Mouse (Mus musculus): ENCODE results near the gene Tjp2.
"Not testable (repeated sequence)": the region's sequence is repeated elsewhere in the genome, so short reads cannot be mapped to it uniquely, and the experiment has no call there.

The Tjp2 gene

GRCm38 (mm10) chr19:24221455-24221854 is 3.4 kb downstream of the Tjp2 start:
- no peak for DNase-seq (ENCODE audit: low read depth, low spot score)

- DNase-seq (ENCODE audit: low read depth, low spot score) = no peak
Observed at GRCm38 (mm10) chr19:24220795-24221445, 3.9 kb downstream of the Tjp2 start.

- DNase-seq (ENCODE audit: low read depth, low spot score) = no peak
Observed at GRCm38 (mm10) chr19:24219011-24219410, 5.8 kb downstream of the Tjp2 start.

GRCm38 (mm10) chr19:24218291-24218690 is 6.5 kb downstream of the Tjp2 start:
- DNase-seq (ENCODE audit: low read depth, low spot score) = no peak

- no peak for DNase-seq (ENCODE audit: low read depth, low spot score)
Observed at GRCm38 (mm10) chr19:24217851-24218250, 7.0 kb downstream of the Tjp2 start.

GRCm38 (mm10) chr19:24216771-24217170 is 8.1 kb downstream of the Tjp2 start:
- no peak for DNase-seq (ENCODE audit: low read depth, low spot score)

- DNase-seq (ENCODE audit: low read depth, low spot score) = no peak
Observed at GRCm38 (mm10) chr19:24214939-24215338, 9.9 kb downstream of the Tjp2 start.

- no peak for DNase-seq (ENCODE audit: low read depth, low spot score)
Observed at GRCm38 (mm10) chr19:24213299-24213698, 11.5 kb downstream of the Tjp2 start.

- no peak for DNase-seq (ENCODE audit: low read depth, low spot score)
Observed at GRCm38 (mm10) chr19:24212552-24213249, 12.1 kb downstream of the Tjp2 start.

- DNase-seq (ENCODE audit: low read depth, low spot score) = no peak
Observed at GRCm38 (mm10) chr19:24211168-24211567, 13.7 kb downstream of the Tjp2 start.

GRCm38 (mm10) chr19:24209516-24209915 is 15.3 kb downstream of the Tjp2 start:
- no peak for DNase-seq (ENCODE audit: low read depth, low spot score)

GRCm38 (mm10) chr19:24207967-24208366 is 16.9 kb downstream of the Tjp2 start:
- no peak for DNase-seq (ENCODE audit: low read depth, low spot score)

- DNase-seq (ENCODE audit: low read depth, low spot score) = no peak
Observed at GRCm38 (mm10) chr19:24205001-24205400, 19.8 kb downstream of the Tjp2 start.

- no peak for DNase-seq (ENCODE audit: low read depth, low spot score)
Observed at GRCm38 (mm10) chr19:24201848-24202247, 23.0 kb downstream of the Tjp2 start.

- DNase-seq (ENCODE audit: low read depth, low spot score) = peak; percentile 63
Observed at GRCm38 (mm10) chr19:24200566-24200965, 24.3 kb downstream of the Tjp2 start.

GRCm38 (mm10) chr19:24198676-24199303 is 26.0 kb downstream of the Tjp2 start:
- DNase-seq (ENCODE audit: low read depth, low spot score) = no peak

- DNase-seq (ENCODE audit: low read depth, low spot score) = no peak
Observed at GRCm38 (mm10) chr19:24197338-24197737, 27.5 kb downstream of the Tjp2 start.

- no peak for DNase-seq (ENCODE audit: low read depth, low spot score)
Observed at GRCm38 (mm10) chr19:24195224-24195623, 29.6 kb downstream of the Tjp2 start.

GRCm38 (mm10) chr19:24194216-24194615 is 30.6 kb downstream of the Tjp2 start:
- DNase-seq (ENCODE audit: low read depth, low spot score) = no peak

- DNase-seq (ENCODE audit: low read depth, low spot score) = no peak
Observed at GRCm38 (mm10) chr19:24192946-24193345, 31.9 kb downstream of the Tjp2 start.

- no peak for DNase-seq (ENCODE audit: low read depth, low spot score)
Observed at GRCm38 (mm10) chr19:24187791-24188190, 37.0 kb downstream of the Tjp2 start.

- not testable (repeated sequence) for DNase-seq (ENCODE audit: low read depth, low spot score)
Observed at GRCm38 (mm10) chr19:24187358-24187757, 37.5 kb downstream of the Tjp2 start.

Measured in forelimb bud, embryonic 11.5 days (tissue).